Mouse (Mus musculus) cortical plate, adult 2 months (tissue): ENCODE data around the gene Osbp.

Experiments
- CTCF ChIP-seq: fragments of 200-500 bp; IDR thresholded peaks from 2 replicates; pipeline ENCODE4 v1.5.1; 2011; ENCODE audit warnings: mild to moderate bottlenecking, control low read depth, low read length; ENCODE audit not compliant: insufficient read depth; ENCODE audit errors: extremely low read depth
- POLR2A ChIP-seq: fragments of 200-500 bp; IDR thresholded peaks from 2 replicates; pipeline ENCODE4 v1.6.1; 2011; ENCODE audit warnings: mild to moderate bottlenecking, low read length, control low read depth; ENCODE audit not compliant: insufficient read depth; ENCODE audit errors: extremely low read depth

- TF ChIP-seq CTCF (no peak), POLR2A (no peak)
These were observed 50.5 kb downstream of the Osbp start for GRCm38 (mm10) chr19:12016192-12016591.
